Mouse (Mus musculus) limb, embryonic 11.5 days (tissue): ENCODE measurements around the gene Abhd13. TPM values are rescaled to one million over a fixed set of nuclear protein-coding genes. Genes with fewer than 3 reads are reported as not detected.
A peak's percentile ranks its signal among the peaks of the same experiment; 100 is the strongest.

ENCODE experiments used
- ATAC-seq: fragments of 200-750 bp; cut with Nextera tagmentation; 2 replicates; pipeline ENCODE4 v1.8.0; 2017; ENCODE audit warnings: low read depth; ENCODE audit not compliant: insufficient number of reproducible peaks, low FRiP score, low TSS enrichment
- DNase-seq: peaks from one replicate; pipeline ENCODE4 v3.0.0-alpha.2; 2015; ENCODE audit warnings: low spot score
- H3K27ac ChIP-seq: fragments of 300-500 bp; sonication (generic); replicated peaks from 2 replicates; pipeline ENCODE4 v1.5.1; 2014; ENCODE audit warnings: low read depth, mild to moderate bottlenecking, low read length
- H3K27me3 ChIP-seq: fragments of 300-500 bp; sonication (generic); 2 replicates; pipeline ENCODE4 v1.6.1; 2014; ENCODE audit warnings: mild to moderate bottlenecking, low read length, mixed read lengths; ENCODE audit not compliant: control insufficient read depth, insufficient read depth
- H3K36me3 ChIP-seq: fragments of 300-500 bp; sonication (generic); 2 replicates; pipeline ENCODE4 v1.6.1; 2014; ENCODE audit warnings: mild to moderate bottlenecking, low read length, moderate library complexity, mixed read lengths; ENCODE audit not compliant: control insufficient read depth, insufficient read depth
- H3K4me1 ChIP-seq: fragments of 300-500 bp; sonication (generic); 2 replicates; pipeline ENCODE4 v1.6.1; 2014; ENCODE audit warnings: low read length, mixed read lengths; ENCODE audit not compliant: control insufficient read depth, insufficient read depth
- H3K4me2 ChIP-seq: fragments of 300-500 bp; sonication (generic); 2 replicates; pipeline ENCODE4 v1.6.1; 2014; ENCODE audit warnings: low read depth, mild to moderate bottlenecking, moderate library complexity; ENCODE audit not compliant: severe bottlenecking
- H3K4me3 ChIP-seq: fragments of 300-500 bp; sonication (generic); 2 replicates; pipeline ENCODE4 v1.5.1; 2014; ENCODE audit warnings: low read depth, low read length
- H3K9ac ChIP-seq: fragments of 300-500 bp; sonication (generic); 2 replicates; pipeline ENCODE4 v1.6.1; 2014; ENCODE audit warnings: mild to moderate bottlenecking, low read length
- H3K9me3 ChIP-seq: fragments of 300-500 bp; sonication (generic); 2 replicates; pipeline ENCODE4 v1.6.1; 2016; ENCODE audit warnings: low read length; ENCODE audit not compliant: control insufficient read depth
- WGBS: fragments of 180-500 bp; shearing (Covaris S2); extraction: QIAGEN DNeasy Blood & Tissue Kit; methylation state at CpG from one replicate; pipeline ENCODE4 v1.1.7; 2014; 5-methylcytosine and 5-hydroxymethylcytosine counted together
- polyA plus RNA-seq: library from polyadenylated mRNA; unstranded; fragments of >200 nt; fragmentation: Nextera tagmentation; extraction: Ambion mirVana; gene quantifications from 2 replicates; pipeline ENCODE4 v1.2.1, GENCODE M21; 2014

The Abhd13 gene
- polyA plus RNA-seq, 1 experiment from 2014 or later, result 20.7 TPM

DNA sequence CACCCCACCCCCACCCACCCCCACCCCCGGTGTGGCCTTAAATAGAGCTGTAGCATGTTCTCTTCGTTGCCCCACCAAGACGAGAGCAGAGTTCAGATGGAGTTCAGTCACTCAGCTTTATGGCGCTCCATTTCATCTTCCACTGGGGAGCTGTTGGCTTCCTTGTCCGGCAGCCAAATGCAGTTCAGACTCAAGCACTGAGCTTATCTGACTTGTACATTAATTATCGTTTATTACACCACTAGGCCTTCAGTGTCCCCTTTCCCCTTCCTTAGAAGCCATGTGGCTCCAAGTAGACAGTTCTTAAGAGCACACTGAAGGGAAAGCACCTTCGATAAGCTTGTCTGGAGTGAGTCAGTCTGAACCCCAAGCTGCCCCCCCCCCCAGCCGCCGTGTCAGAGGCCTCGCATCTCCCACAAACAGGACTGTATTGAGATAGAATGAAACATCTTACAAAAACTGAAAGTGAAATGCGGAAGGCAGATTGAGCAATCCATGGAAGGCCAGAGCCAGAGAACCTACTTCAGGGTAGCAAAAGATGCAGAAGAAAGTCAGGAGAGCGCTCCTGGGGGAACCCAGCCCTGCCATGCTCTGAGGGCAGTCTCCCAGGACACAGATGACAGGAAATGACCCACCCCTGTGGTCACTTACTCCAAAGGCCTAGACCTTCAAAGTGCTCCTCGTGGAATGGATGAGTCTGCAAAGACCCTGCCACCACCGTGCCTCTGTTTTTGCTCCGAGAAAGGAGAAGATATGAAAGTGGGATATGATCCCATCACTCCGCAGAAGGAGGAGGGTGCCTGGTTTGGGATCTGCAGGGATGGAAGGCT, 28.9 kb downstream of the Abhd13 start, which contains the start of gene Tnfsf13b:
Gene Tnfsf13b, plus strand, starts transcription at position 312 of the 830 bp plus-strand sequence.
- peak within 1 kb of the TSS; percentile 39 for H3K4me3 ChIP-seq
- H3K36me3 ChIP-seq, result no peaks in the 10 kb centered on the region
- peak within 1 kb of the TSS; percentile 50 for H3K9ac ChIP-seq
- H3K4me2 ChIP-seq, result peak within 1 kb of the TSS; percentile 82
- DNase-seq, result no peak
- no peaks in the 10 kb centered on the region for H3K9me3 ChIP-seq
- H3K27me3 ChIP-seq, result no peaks in the 10 kb centered on the region
- no peak within 1 kb of the TSS for H3K27ac ChIP-seq
- no peak for ATAC-seq
- H3K4me1 ChIP-seq, result peaks cover 4% of the 10 kb centered on the region
- 63% methylated on average over 16 of the region's 16 CpGs for WGBS

DNA sequence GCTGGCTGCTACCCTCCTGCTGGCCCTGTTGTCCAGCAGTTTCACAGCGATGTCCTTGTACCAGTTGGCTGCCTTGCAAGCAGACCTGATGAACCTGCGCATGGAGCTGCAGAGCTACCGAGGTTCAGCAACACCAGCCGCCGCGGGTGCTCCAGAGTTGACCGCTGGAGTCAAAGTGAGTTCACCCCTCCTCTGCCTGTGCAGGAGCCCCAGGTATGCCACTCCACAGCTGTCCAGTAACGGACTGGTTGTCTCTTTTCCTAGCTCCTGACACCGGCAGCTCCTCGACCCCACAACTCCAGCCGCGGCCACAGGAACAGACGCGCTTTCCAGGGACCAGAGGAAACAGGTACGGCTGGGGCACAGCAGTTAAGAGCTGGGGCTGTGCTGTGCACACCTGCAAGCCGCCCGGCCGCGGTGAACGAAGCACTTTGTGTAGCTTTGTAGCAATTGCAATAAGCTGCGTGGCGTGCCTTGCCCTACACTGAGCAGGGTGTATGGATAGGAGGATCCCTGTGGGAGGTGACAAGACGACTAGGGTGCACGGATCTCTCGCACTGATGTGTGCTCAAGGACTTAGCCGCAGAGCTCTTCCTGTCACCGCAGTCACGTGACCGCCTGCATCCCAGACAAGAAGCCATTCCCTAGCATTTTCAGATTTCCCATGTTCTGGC, 29.6 kb downstream of the Abhd13 start:
- Histone ChIP-seq H3K27me3 (no peaks in the 10 kb centered on the region), H3K4me2 (peak overlapping the region; percentile 82), H3K36me3 (no peaks in the 10 kb centered on the region), H3K4me3 (peak overlapping the region; percentile 39), H3K27ac (no peak overlapping the region), H3K9ac (peak overlapping the region; percentile 50), H3K9me3 (no peaks in the 10 kb centered on the region), H3K4me1 (peaks cover 4% of the 10 kb centered on the region)
- no peak for ATAC-seq
- peak; percentile 54 for DNase-seq
- WGBS, result 3% methylated on average over 29 of the region's 29 CpGs

DNA sequence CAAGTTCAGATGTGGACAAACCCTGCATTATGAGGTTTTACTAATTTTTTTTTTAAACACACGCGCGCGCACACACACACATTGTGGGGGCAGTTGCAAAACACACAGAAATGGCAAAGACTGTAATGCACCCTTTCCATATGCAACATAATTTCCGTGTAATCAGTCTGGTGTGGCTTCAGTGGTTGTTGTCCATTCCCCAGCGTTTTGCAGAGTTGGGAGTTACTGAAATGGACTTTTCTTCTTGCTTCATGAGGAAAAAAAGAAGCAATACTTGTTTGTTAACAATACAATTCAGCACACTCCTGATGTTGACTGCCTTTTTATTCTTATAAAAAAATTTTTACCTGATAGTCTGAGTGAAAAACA, 30.1 kb downstream of the Abhd13 start:
- H3K4me2 ChIP-seq, result peak overlapping the region; percentile 82
- ATAC-seq, result no peak
- 45% methylated on average over 6 of the region's 6 CpGs for WGBS
- H3K36me3 ChIP-seq, result no peaks in the 10 kb centered on the region
- no peaks in the 10 kb centered on the region for H3K9me3 ChIP-seq
- no peak for DNase-seq
- H3K27me3 ChIP-seq, result no peaks in the 10 kb centered on the region
- H3K4me3 ChIP-seq, result peak overlapping the region; percentile 39
- peaks cover 4% of the 10 kb centered on the region for H3K4me1 ChIP-seq
- H3K9ac ChIP-seq, result no peak overlapping the region
- no peak overlapping the region for H3K27ac ChIP-seq

DNA sequence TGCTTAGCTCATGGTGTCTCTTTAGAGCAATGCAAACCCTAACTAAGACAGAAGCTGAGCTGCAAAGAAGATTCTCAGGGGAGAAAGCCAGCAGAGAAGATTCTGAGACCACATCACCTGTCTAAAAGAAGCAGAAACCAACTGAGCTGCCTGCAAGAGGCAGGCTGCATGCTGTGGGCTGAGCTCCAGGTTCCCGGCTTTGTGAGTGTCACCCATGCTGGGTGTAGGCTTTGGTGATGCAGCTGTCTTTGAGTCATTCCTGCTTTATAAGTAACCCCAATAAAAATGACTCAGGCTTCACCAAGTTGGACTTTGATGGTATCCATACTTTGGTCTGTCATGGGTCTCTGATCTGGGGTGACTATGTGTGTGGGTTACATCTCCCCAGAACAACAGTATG, 38.7 kb downstream of the Abhd13 start:
- H3K4me3 ChIP-seq, result no peak overlapping the region
- H3K27ac ChIP-seq, result no peak overlapping the region
- no peak for ATAC-seq
- H3K9ac ChIP-seq, result no peak overlapping the region
- no peak overlapping the region for H3K4me2 ChIP-seq
- no peaks in the 10 kb centered on the region for H3K9me3 ChIP-seq
- no peak for DNase-seq
- no peaks in the 10 kb centered on the region for H3K27me3 ChIP-seq
- no peaks in the 10 kb centered on the region for H3K4me1 ChIP-seq
- H3K36me3 ChIP-seq, result no peaks in the 10 kb centered on the region
- WGBS, result 74% methylated on average over 1 of the region's 1 CpGs

DNA sequence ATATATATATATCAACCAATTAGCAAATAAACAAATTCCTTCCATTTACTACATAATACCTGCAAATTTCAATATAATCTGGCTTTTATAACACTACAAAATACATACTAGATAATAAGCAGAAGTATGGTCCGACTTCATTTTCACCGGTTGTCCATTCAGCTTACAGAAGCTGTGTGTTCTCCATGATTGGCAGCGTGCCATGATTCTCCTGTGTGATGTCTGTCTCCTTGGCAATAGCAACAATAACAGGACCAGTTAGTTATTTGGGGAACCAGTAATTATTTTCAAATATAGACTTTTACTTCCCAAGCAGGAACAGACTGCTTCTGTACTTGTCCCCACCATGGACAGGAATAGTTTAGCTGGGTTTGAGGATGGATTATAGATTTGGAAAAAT, 39.7 kb downstream of the Abhd13 start:
- H3K4me1 ChIP-seq, result no peaks in the 10 kb centered on the region
- H3K27me3 ChIP-seq, result no peaks in the 10 kb centered on the region
- 91% methylated on average over 3 of the region's 3 CpGs for WGBS
- H3K4me3 ChIP-seq, result no peak overlapping the region
- H3K9ac ChIP-seq, result no peak overlapping the region
- H3K27ac ChIP-seq, result no peak overlapping the region
- H3K36me3 ChIP-seq, result no peaks in the 10 kb centered on the region
- ATAC-seq, result no peak
- no peak for DNase-seq
- H3K9me3 ChIP-seq, result no peaks in the 10 kb centered on the region
- no peak overlapping the region for H3K4me2 ChIP-seq

DNA sequence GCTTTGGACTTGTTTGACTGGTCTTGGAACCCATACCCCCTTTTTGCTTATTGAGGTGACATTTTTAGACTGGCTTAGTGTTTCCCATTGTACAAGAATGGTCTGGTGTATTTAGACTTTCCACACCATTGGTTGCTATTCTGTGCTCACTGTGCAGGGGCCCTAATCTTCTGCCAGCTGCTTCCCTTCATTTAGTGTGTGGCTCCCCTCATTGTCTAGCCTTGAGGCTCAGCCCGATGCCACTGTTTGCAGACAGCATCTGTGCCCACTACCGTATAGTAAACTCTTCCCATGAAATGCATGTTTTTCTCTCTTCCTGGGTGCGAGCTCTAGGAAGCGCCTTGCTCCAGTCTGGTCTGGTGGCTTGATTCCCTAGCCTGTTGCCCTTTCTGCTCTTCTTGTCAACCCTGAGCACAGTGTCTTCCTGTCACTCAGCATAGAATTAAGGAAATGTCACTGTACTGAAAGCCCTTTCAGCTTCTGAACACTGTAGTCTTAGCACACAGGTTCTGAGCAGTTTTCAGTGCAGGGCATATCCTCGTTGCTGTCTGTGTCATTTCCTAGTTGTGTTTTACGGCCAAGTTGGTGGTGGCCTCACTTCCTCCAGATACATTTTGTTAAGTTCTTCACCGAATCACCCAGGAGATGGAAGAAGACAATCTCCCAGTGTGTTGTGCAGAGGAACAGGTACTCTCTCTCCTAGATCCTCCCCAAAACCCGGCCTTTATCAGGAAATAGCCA, 53.0 kb downstream of the Abhd13 start:
- Histone ChIP-seq H3K36me3 (no peaks in the 10 kb centered on the region), H3K9ac (no peak overlapping the region), H3K27me3 (no peaks in the 10 kb centered on the region), H3K27ac (no peak overlapping the region), H3K4me3 (no peak overlapping the region), H3K9me3 (no peaks in the 10 kb centered on the region), H3K4me2 (no peak overlapping the region), H3K4me1 (no peaks in the 10 kb centered on the region)
- DNase-seq, result no peak
- 81% methylated on average over 8 of the region's 8 CpGs for WGBS
- ATAC-seq, result no peak

DNA sequence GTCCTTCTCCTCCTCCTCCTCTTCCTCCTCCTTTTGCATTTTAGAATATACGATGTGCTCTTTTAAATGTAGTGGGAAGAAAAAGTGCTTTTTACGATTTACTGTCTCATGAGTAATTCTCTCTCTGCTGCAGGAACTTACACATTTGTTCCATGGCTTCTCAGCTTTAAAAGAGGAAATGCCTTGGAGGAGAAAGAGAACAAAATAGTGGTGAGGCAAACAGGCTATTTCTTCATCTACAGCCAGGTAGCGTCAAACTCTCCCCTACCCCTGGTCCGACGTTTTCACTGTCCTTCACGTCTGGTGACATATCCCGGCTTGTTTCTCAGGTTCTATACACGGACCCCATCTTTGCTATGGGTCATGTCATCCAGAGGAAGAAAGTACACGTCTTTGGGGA, 53.7 kb downstream of the Abhd13 start:
- ATAC-seq (no peak), DNase-seq (no peak)
- H3K9ac ChIP-seq, result no peak overlapping the region
- H3K4me2 ChIP-seq, result no peak overlapping the region
- no peaks in the 10 kb centered on the region for H3K4me1 ChIP-seq
- WGBS, result 86% methylated on average over 9 of the region's 9 CpGs
- H3K27me3 ChIP-seq, result no peaks in the 10 kb centered on the region
- no peak overlapping the region for H3K27ac ChIP-seq
- no peak overlapping the region for H3K4me3 ChIP-seq
- H3K9me3 ChIP-seq, result no peaks in the 10 kb centered on the region
- H3K36me3 ChIP-seq, result no peaks in the 10 kb centered on the region

DNA sequence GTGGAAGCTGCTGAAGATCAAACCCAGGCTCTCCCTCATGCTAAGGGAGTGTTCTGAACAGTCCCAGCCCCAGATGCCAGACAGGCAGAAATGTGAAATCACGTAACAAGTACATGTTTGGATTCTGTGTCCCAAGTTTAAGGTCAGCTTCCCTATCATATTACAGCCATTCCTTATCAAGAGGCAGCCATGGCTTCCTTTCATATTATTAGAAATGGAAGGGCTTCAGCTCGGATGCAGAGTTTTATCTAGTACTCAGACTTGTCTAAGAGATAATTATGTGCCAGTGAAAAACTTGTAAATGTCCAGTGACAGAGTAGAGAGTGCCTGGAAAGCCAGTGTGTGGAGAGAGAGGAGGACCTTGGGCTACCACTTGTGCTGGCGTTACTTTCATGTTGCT, 63.4 kb downstream of the Abhd13 start:
- DNase-seq, result no peak

More for the DNA sequence above, 63.4 kb downstream of the Abhd13 start:
- Histone ChIP-seq H3K27ac (no peak overlapping the region), H3K4me1 (no peaks in the 10 kb centered on the region), H3K9me3 (no peaks in the 10 kb centered on the region), H3K9ac (no peak overlapping the region), H3K36me3 (no peaks in the 10 kb centered on the region), H3K27me3 (no peaks in the 10 kb centered on the region), H3K4me3 (no peak overlapping the region), H3K4me2 (no peak overlapping the region)
- WGBS, result 65% methylated on average over 3 of the region's 3 CpGs
- no peak for ATAC-seq
